8 mouse cellular contexts compared by ENCODE assay signal in the genomic region with DNA sequence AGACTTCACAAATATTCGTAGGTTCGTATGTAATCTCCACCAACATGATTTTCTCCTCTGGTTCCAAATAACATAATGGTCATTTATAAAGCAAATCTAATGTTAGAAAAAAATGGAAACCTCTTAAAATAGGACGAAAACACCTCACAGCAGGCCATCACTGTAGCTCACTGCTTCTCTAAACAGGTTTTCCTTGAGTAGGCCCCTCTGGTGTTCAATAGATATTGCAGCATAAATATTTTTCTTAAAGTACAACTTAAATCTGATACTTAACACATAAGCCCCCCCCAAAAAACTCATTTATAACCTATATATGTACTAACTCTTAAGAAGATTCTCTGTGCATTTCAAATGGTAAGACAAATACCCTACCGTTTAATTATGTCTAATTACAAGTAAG. TPM values are rescaled to one million over a fixed set of nuclear protein-coding genes. Genes with fewer than 3 reads are reported as not detected.
DNase-seq lines count a peak whose midpoint lies in the region; ATAC-seq and TF ChIP-seq lines count a peak whose summit lies in the region.

No protein-coding gene starts in this region.

- no peak for ATAC-seq in heart, embryonic 16.5 days (replicated peaks; ENCODE audit: extremely low read depth, insufficient read depth, low FRiP score)
- ATAC-seq in G1E (ENCODE audit: extremely low read depth, insufficient number of reproducible peaks, low FRiP score, poor library complexity, severe bottlenecking): no peak
- no peak for ATAC-seq in forebrain, postnatal 0 days

- H3K9ac ChIP-seq in heart, embryonic 16.5 days (ENCODE audit: low read length): peak overlapping the region; percentile 100
- peak overlapping the region; percentile 94 for H3K9ac ChIP-seq in forebrain, postnatal 0 days

- no peak for TF ChIP-seq CTCF in G1E (IDR thresholded peaks at IDR 0.05; ENCODE audit: low read depth, low read length)
- TF ChIP-seq CTCF in forebrain, postnatal 0 days (IDR thresholded peaks at IDR 0.05; ENCODE audit: low read depth): no peak

- peak overlapping the region; percentile 98 for H3K4me3 ChIP-seq in heart, embryonic 16.5 days (ENCODE audit: low read length)
- peak overlapping the region; percentile 93 for H3K4me3 ChIP-seq in G1E (ENCODE audit: low read depth, low read length)
- H3K4me3 ChIP-seq in forebrain, postnatal 0 days (ENCODE audit: low read depth, low read length): peak overlapping the region; percentile 96
- H3K4me3 ChIP-seq in midbrain, embryonic 10.5 days: peak overlapping the region; percentile 96

- peaks cover 33% of the 10 kb centered on the region for H3K4me1 ChIP-seq in heart, embryonic 16.5 days (ENCODE audit: control insufficient read depth, insufficient read depth, low read length)
- peaks cover 29% of the 10 kb centered on the region for H3K4me1 ChIP-seq in G1E (ENCODE audit: insufficient read depth, low read depth, low read length)
- H3K4me1 ChIP-seq in forebrain, postnatal 0 days (ENCODE audit: insufficient read depth): peaks cover 14% of the 10 kb centered on the region
- peaks cover 46% of the 10 kb centered on the region for H3K4me1 ChIP-seq in midbrain, embryonic 10.5 days

- no peaks in the 10 kb centered on the region for H3K9me3 ChIP-seq in heart, embryonic 16.5 days (replicated peaks; ENCODE audit: control insufficient read depth, low read length)
- H3K9me3 ChIP-seq in G1E (replicated peaks): no peaks in the 10 kb centered on the region
- no peaks in the 10 kb centered on the region for H3K9me3 ChIP-seq in forebrain, postnatal 0 days (ENCODE audit: low read length)
- no peaks in the 10 kb centered on the region for H3K9me3 ChIP-seq in midbrain, embryonic 10.5 days (replicated peaks)

- H3K27me3 ChIP-seq in heart, embryonic 16.5 days (ENCODE audit: control insufficient read depth, insufficient read depth, low read length): no peaks in the 10 kb centered on the region
- no peaks in the 10 kb centered on the region for H3K27me3 ChIP-seq in G1E (ENCODE audit: insufficient read depth, low read length)
- no peaks in the 10 kb centered on the region for H3K27me3 ChIP-seq in forebrain, postnatal 0 days (ENCODE audit: insufficient read depth, low read length)
- H3K27me3 ChIP-seq in midbrain, embryonic 10.5 days (ENCODE audit: low read depth, poor library complexity, severe bottlenecking): no peaks in the 10 kb centered on the region

- no peak for DNase-seq in heart, adult 8-10 months (ENCODE audit: low spot score)
- no peak for DNase-seq in G1E (ENCODE audit: low spot score)
- no peak for DNase-seq in forebrain, postnatal 0 days
- no peak for DNase-seq in midbrain, embryonic 10.5 days (ENCODE audit: low spot score)
- no peak for DNase-seq in cerebellum, adult 18-20 months
- DNase-seq in left cerebral cortex, adult 9 months (ENCODE audit: low spot score in 2 of 2): no peak
- DNase-seq in gastrocnemius, postnatal 36 days: no peak

- no peak overlapping the region for H3K27ac ChIP-seq in heart, embryonic 16.5 days (ENCODE audit: low read length)
- H3K27ac ChIP-seq in forebrain, postnatal 0 days (ENCODE audit: low read depth, low read length): no peak overlapping the region
- H3K27ac ChIP-seq in midbrain, embryonic 10.5 days (replicated peaks): peak overlapping the region; percentile 99

- no peaks in the 10 kb centered on the region for H3K36me3 ChIP-seq in heart, embryonic 16.5 days (ENCODE audit: control insufficient read depth, insufficient read depth)
- H3K36me3 ChIP-seq in G1E (replicated peaks): peaks cover 11% of the 10 kb centered on the region
- no peaks in the 10 kb centered on the region for H3K36me3 ChIP-seq in forebrain, postnatal 0 days (ENCODE audit: insufficient read depth)
- H3K36me3 ChIP-seq in midbrain, embryonic 10.5 days: no peaks in the 10 kb centered on the region

- intact Hi-C loops in gastrocnemius, postnatal 36 days (cut with DNase I): no loop called here

- peak overlapping the region; percentile 77 for H3K4me2 ChIP-seq in heart, embryonic 16.5 days (ENCODE audit: low read depth, low read length)
- peak overlapping the region; percentile 67 for H3K4me2 ChIP-seq in forebrain, postnatal 0 days (ENCODE audit: low read depth)

- 14% methylated on average over 4 of the region's 4 CpGs for WGBS in heart, embryonic 16.5 days
- 5% methylated on average over 4 of the region's 4 CpGs for WGBS in forebrain, postnatal 0 days
- 22% methylated on average over 4 of the region's 4 CpGs for WGBS in midbrain, embryonic 10.5 days

RNA-seq across cellular contexts. Expression of a gene that starts 1.8 kb away (rescaled TPM):
- polyA plus RNA-seq in heart, embryonic 16.5 days (2015; fragmentation: Nextera tagmentation; extraction: Ambion mirVana): 69.8 and 74.5 TPM in 2 replicates
- total RNA-seq in heart, adult 8-10 months (2022): 10 to 100 TPM; 48.7 to 53.5 (median 50.0) TPM
- total RNA-seq in G1E (2014; fragmentation: Nextera tagmentation) (95.9 and 98.2 TPM in 2 replicates), G1E (2017) (65.4 and 67.8 TPM in 2 replicates)
- 26.0 and 35.0 TPM in 2 replicates for polyA plus RNA-seq in G1E (2012)
- 73.3 and 80.8 TPM in 2 replicates for total RNA-seq in forebrain, postnatal 0 days (2014; rRNA removed)
- 44.6 and 53.5 TPM in 2 replicates for polyA plus RNA-seq in forebrain, postnatal 0 days (2015; fragmentation: Nextera tagmentation; extraction: Ambion mirVana)
- polyA plus RNA-seq in midbrain, embryonic 10.5 days (2016; fragmentation: Nextera tagmentation; extraction: Ambion mirVana): 91.0 and 99.9 TPM in 2 replicates
- total RNA-seq in gastrocnemius, postnatal 36 days (2021): 10 to 100 TPM; 67.9 to 78.6 TPM
